Mouse (Mus musculus): ENCODE results near the gene Kcnh6.
"Not testable (repeated sequence)": the region's sequence is repeated elsewhere in the genome, so short reads cannot be mapped to it uniquely, and the experiment has no call there.

Gene Kcnh6

GRCm38 (mm10) chr11:106013556-106014225 lies 5.8 kb downstream of the Kcnh6 start:
- no peak for DNase-seq (ENCODE audit: low read depth, low spot score)

DNA sequence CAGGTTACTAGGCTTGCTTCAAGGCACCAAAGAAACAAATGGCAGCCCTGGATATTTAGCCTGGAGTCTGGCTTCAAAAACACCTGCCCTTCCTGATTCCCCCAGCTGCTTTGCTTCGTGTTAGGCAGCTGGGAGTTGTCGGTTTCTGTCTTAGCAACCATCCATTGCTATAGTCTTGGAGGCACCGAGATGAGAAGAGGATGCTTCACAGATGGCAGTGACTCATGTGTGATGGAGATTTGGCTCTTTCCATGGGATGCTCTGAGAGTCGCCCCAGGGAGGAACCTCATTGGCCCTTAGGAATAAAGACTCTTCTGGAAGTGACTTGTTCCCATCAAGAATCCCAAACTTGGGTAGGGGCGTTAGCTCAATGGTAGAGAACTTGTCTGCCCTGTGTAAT lies 8.5 kb downstream of the Kcnh6 start:
- no peak for DNase-seq (ENCODE audit: low read depth, low spot score)

DNA sequence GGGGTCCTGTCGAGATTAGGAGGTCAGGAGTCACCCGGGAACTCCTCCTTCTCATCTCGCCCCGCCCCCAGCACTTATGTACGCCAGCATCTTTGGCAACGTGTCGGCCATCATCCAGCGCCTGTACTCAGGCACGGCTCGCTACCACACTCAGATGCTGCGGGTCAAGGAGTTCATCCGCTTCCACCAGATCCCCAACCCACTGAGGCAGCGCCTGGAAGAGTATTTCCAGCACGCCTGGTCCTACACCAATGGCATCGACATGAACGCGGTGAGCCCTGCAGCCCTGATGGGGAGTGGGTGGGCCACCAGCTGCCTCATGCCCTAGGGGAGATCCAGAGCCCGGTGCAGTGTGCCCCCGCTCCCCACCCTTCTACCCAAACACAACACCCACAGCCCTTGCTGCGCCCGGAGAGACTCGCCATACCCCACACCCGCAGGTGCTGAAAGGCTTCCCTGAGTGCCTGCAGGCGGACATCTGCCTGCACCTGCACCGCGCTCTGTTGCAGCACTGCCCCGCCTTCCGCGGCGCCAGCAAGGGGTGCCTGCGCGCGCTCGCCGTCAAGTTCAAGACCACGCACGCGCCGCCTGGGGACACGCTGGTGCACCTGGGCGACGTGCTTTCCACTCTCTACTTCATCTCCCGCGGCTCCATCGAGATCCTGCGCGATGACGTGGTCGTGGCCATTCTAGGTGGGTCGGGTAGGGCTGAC lies 12.3 kb downstream of the Kcnh6 start:
- DNase-seq (ENCODE audit: low read depth, low spot score), result peak; percentile 90

DNA sequence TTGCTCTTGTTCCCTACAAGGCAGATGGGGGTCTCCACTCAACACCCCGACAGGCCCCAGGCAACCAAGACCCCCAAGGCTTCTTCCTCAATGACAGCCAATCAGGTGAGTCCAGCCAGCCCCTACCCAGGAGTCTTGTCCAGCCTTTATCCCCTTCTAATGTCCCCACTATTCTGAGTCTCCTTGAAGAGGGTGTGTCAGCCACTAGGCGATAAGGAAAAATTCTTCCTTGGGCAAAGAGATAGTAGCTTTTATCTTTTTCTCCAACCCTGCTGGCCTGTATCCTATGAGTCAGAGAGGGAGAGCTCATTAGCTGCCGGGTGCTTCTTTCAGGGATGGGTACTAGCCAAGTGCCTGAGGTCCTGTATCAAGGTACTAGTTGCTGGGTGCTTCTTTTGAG lies 17.9 kb downstream of the Kcnh6 start:
- DNase-seq (ENCODE audit: low read depth, low spot score), result no peak

- DNase-seq (ENCODE audit: low read depth, low spot score), result peak; percentile 54
These were observed 18.7 kb downstream of the Kcnh6 start for GRCm38 (mm10) chr11:106026465-106027151.

GRCm38 (mm10) chr11:106027607-106028006 lies 19.7 kb downstream of the Kcnh6 start:
- DNase-seq (ENCODE audit: low read depth, low spot score), result no peak

DNA sequence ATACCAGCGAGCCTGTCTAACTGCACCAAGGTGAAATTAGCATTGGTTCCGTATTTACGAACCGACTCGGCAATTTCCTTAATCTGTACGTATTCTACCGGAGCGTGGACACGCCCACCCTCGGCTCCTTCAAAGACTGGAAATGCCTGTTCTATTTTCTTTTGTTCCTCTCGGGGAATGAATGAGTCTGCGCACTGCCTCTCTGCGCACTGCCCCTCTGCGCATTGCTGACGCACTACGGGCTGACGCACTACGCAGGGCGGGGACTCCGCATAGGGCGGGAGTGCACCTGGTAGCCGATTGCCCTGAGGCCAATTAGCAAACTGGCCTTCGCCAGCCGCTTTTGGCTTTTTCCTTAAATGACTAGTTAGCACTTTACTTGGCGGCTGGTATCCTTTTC lies 24.1 kb downstream of the Kcnh6 start:
- DNase-seq (ENCODE audit: low read depth, low spot score), result not testable (repeated sequence)

DNA sequence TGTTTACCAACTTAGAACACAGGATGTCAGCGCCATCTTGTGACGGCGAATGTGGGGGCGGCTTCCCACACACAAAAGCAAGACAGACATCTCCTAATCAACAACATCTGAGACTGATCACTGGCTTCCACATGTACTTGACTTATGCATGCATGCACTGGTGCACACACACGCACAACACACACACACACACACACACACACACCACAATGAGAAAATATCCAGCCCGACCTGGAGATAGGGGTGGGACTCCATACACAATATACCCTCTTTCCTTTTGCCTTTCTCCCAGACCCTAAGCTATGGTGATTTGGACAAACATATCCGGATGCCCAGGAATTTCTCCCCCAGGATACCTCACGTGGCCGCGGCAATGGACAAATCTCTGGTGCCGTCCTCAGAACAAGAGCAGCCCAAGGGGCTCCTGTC lies 25.6 kb downstream of the Kcnh6 start:
- DNase-seq (ENCODE audit: low read depth, low spot score), result no peak

GRCm38 (mm10) chr11:106034986-106035385 lies 27.1 kb downstream of the Kcnh6 start:
- DNase-seq (ENCODE audit: low read depth, low spot score), result no peak

DNA sequence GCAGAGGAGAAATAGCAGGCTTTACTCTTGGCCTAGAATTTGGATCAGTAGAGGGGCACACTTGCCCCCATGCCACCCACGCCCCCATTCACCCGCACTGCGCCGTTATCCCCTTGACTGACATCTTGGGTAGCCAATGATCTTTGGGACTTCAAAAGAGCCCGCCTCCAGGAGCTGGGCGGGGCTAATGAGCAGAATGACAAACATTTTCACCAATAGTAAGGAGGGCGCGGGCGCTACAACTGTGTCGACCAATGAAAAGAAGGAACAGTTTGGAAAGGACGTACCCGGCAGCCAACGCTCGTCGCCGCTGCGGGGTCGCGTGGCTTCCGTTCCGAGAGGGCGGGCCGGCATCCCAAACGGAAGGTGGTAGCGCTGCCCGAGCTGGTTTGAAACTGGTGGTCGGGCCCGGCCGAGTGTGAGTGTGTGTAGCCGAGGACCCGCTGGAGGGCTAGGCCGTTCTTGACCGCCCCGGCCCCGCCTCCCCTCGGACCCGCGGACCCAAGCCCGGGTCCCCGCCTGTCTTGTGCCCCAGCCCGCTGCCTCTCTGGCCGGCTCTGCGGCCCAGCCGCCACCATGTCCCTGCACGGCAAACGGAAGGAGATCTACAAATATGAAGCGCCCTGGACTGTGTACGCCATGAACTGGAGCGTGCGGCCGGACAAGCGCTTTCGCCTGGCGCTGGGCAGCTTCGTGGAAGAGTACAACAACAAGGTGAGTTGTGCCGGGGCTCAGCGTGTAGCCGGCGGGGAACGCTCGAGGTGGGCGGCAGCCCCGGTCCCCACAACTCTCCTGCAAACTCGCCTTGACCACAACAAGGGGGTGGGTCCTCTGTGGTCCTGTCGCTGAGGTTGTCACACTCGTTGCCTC lies 28.9 kb downstream of the Kcnh6 start, which contains the start of gene Dcaf7:
Gene Dcaf7 (plus strand): TSS at position 325 of the 870 bp plus-strand sequence.
- peak; percentile 99 for DNase-seq (ENCODE audit: low read depth, low spot score)

- DNase-seq (ENCODE audit: low read depth, low spot score), result peak; percentile 92
These were observed 29.5 kb downstream of the Kcnh6 start for GRCm38 (mm10) chr11:106037418-106037751.

- no peak for DNase-seq (ENCODE audit: low read depth, low spot score)
These were observed 36.4 kb downstream of the Kcnh6 start for GRCm38 (mm10) chr11:106044349-106044748.

DNA sequence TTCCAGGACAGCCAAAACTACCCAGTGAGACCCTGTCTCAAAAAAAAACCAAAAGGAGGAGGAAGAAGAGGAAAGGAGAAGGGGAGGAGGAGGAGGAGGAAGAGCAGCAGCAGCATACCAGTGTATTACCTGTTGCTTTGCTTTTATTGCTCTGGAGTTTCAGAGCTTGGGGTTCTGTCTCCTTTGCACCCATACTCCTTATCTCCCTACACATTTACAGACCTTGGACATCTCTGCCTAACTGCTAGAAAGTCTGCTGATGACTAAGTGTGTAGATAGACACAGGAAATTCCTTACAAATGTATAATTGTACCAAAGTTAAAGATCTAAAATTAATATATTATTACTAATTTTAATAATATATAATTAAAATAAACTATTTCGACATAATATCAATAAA lies 37.3 kb downstream of the Kcnh6 start:
- no peak for DNase-seq (ENCODE audit: low read depth, low spot score)

DNA sequence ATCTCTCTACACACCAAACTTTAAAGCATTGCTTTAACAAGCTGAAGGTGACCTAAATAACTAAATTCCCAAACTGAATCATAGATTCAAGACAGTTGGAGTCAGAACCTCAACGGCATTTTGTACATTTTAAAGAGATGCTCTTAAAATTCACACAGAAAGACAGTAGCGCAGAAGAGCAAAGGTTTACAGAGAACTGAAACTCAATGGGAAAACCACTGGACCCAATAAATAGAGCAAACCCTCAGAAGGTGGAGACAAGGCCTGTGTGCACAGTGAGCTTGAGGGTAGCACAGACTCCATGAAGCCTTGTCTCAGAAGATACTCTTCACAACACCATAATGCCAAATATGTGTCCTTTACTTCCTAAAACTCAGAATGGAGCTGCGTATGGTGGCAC lies 37.9 kb downstream of the Kcnh6 start:
- DNase-seq (ENCODE audit: low read depth, low spot score), result no peak

DNA sequence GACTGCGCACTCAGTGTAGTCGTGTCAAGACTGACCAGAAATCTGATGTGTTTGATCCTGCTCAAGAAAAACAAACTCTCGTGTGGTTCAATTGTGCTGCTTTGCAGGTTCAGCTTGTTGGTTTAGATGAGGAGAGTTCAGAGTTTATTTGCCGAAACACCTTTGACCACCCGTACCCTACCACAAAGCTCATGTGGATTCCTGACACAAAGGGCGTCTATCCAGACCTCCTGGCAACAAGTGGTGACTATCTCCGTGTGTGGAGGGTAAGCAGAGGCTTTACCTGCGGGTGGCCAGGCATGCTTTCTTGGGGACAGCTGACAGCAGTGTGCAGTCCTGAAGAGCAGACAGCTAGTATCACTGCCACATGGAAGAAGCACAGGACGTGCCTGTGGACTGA lies 38.7 kb downstream of the Kcnh6 start:
- DNase-seq (ENCODE audit: low read depth, low spot score), result no peak

GRCm38 (mm10) chr11:106053921-106054320 lies 46.0 kb downstream of the Kcnh6 start:
- no peak for DNase-seq (ENCODE audit: low read depth, low spot score)

DNA sequence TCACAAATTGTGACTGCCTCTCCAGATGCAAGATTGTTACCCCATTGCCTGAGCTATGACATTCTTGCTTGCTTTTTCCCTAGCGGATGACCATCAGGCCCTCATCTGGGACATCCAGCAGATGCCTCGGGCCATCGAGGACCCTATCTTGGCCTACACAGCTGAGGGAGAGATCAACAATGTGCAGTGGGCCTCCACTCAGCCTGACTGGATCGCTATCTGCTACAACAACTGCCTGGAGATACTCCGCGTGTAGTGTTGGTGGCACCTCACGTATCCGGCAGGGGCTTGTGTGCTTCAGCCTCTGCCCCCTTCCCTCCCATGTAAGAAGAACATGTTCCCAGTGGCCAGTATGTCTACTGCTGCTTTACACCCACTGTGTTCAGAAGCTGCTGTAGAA lies 46.7 kb downstream of the Kcnh6 start:
- no peak for DNase-seq (ENCODE audit: low read depth, low spot score)

DNA sequence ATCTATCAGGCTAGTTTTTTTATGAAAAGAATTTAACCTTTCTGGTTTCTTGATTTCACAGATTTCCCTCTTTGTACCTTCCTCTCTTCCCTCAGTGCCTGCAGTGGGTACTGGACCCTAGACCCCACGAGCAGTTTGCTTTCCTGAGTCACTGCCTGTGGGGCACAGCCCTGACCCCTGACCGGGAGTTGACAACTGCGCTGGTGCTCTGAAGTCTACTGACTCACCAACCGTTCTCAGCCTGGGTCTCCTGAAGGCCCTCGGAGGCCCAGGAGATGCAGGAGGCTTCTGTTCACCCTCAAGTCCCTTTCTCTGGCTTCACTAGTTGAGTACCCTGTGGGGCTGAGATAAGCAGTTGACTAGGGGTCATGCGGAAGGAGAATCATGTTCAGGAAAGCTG lies 47.4 kb downstream of the Kcnh6 start:
- no peak for DNase-seq (ENCODE audit: low read depth, low spot score)

DNA sequence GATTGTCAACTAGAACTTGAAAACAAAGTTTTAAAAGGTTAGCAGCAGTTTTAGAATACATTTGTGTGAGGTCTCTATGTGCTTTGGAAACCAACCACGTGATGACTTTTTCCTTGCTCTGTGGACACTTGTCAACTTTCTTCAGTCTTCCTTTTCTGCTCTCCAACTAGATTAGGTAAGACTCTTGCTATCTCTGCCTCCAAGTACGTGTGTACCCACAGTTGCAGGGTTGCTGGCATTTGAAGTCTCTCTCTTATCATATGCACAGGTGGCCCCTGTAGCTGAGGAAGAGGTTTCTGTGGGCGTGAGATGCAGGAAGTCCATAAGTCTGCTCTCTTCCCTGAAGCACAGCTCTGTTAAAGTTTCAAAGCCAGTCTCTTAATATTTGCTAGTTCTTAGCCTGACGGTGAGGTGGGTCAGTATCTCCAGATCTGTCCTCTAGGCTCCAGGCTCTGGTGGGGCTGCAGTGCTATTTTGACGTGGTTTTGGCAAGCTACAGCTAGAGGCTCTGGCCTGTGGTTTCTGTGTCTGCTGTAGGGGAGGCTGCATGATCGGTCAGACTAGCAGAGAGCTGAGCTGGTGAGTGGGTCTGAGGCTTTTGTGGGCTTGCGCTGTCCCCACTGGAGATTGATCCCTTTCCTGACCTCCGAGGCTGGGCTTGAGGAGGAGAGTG lies 49.0 kb downstream of the Kcnh6 start:
- DNase-seq (ENCODE audit: low read depth, low spot score), result no peak

GRCm38 (mm10) chr11:106058020-106058419 lies 50.1 kb downstream of the Kcnh6 start:
- DNase-seq (ENCODE audit: low read depth, low spot score), result no peak

GRCm38 (mm10) chr11:106060549-106060948 lies 52.6 kb downstream of the Kcnh6 start:
- DNase-seq (ENCODE audit: low read depth, low spot score), result no peak

Measured in R1 (cell line).